Mouse (Mus musculus): ENCODE results near the gene Lrch1.

The Lrch1 gene

DNA sequence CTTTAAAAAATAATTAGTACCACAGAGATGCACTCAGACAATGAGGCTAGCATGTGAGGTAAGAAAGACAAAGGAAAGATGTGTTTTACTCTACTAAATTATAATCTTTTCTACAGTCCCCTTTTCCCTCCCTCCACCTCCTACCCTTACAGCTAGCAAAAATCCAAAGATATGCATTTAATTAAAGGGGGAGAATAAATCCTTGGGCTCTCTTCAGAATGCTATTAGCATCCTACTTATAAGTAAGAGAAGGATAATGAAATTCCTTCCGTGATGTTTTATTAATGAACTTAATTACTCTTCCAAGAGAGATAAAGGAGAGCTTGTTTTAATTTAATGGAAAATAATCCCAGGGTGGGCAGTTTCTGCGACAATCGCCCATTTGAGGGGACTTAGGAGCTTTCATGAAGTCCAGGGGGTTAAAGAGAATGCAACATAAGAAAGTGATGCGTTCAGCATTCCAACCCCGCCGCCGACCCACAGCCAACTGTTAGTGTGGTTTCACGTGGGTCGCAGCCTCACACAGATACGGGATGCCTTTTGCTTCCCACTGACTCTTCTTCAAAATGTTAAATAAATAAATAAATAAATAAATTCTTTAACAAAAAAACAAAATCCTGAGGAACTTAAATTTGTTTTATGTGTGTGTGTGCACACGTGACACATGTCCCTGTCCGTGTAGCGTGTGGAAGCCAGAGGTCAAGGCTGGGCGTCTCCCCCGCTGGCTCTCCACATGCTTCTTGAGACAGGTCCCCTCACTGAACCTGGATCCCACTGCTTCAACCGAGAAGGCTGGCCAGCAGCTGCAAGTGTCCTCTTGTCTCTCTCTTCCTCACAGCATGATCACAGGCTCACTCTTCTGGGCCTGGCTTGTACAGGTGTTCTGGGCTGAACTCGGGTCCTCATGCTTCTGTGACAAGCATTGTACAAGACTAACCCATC lies 132.6 kb downstream of the Lrch1 start:
- DNase-seq (ENCODE audit: low spot score in 2 of 2) = no peak

DNA sequence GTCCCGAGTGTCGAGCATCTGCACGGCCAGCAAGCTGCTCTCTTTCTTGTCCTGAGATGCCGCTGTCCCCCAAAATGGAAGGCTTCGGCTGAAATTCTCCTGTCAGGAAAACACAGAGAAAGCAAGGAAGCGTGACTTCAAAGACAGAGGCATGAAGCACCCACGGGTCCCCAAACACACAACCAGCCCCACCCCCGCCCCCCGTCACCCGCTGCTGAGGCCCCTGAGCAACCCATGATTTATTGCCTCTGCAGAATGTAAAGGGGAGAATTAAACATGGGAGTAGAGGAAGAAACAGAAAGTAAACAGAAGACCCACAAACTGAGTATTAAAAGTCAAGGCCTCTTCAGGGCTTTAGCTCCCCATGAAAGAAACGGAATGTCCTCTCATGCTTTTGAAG lies 136.1 kb downstream of the Lrch1 start:
- DNase-seq (ENCODE audit: low spot score in 2 of 2) = no peak

GRCm38 (mm10) chr14:74801961-74802360 lies 145.7 kb downstream of the Lrch1 start:
- DNase-seq (ENCODE audit: low spot score in 2 of 2) = no peak

GRCm38 (mm10) chr14:74798063-74798890 lies 149.4 kb downstream of the Lrch1 start:
- no peak for DNase-seq (ENCODE audit: low spot score in 2 of 2)

- no peak for DNase-seq (ENCODE audit: low spot score in 2 of 2)
Observed at GRCm38 (mm10) chr14:74797386-74798062, 150.2 kb downstream of the Lrch1 start.

DNA sequence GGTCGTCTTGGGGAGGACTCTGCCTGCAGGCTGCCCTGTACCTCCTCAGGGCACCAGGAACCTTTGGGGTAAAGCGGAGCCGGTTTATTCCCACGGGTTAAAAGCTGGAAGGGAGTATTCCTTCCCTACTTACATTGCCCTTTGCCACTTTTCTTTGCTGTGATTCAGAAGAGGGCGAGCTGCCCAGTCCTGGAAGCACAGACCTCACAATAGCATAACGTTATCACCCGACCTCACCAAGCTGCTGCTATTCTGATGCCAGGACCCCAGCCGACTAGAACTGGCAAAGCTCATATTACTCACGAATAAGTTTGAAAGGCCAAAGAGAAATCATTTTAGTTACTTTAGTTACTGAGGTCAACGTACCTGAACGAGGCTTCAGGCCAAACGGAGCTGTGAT lies 152.7 kb downstream of the Lrch1 start:
- DNase-seq (ENCODE audit: low spot score in 2 of 2) = no peak

- no peak for DNase-seq (ENCODE audit: low spot score in 2 of 2)
Observed at GRCm38 (mm10) chr14:74792793-74793192, 154.9 kb downstream of the Lrch1 start.

GRCm38 (mm10) chr14:74790535-74790934 lies 157.1 kb downstream of the Lrch1 start:
- DNase-seq (ENCODE audit: low spot score in 2 of 2) = no peak

GRCm38 (mm10) chr14:74788766-74789165 lies 158.9 kb downstream of the Lrch1 start:
- no peak for DNase-seq (ENCODE audit: low spot score in 2 of 2)

- DNase-seq (ENCODE audit: low spot score in 2 of 2) = no peak
Observed at GRCm38 (mm10) chr14:74787717-74788116, 160.0 kb downstream of the Lrch1 start.

DNA sequence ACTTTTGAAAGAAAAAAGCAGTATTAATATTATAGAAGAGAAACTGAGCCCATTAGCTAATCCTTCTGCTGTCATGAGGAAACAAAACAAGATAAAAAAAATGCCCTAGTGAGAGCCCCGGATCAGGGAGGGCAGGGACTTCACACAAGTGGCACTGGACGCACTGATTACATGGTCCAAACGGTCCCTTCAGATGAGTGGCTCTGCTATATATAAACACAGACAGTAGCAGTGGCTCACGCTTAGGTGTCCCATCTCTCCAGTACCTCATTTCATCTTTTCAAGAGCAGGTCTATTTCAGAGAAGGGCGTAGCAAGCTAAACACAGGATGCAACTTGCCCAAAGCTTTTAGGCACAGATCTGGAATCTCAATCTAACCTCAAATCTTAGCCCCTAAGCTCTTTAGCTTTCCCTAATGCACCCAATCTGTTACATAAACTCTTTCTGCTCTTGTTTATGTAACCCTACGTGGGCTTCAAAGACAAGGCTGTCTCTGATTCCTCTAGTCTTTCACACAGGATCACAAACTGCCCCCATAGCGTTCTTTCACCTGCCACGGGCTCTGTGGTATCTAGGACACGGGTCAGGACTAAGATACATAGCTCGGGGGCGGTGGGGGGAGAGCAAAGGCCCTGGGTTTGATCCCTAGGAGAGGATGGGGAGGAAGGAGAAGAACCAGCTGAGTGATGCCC lies 163.3 kb downstream of the Lrch1 start:
- no peak for DNase-seq (ENCODE audit: low spot score in 2 of 2)

DNA sequence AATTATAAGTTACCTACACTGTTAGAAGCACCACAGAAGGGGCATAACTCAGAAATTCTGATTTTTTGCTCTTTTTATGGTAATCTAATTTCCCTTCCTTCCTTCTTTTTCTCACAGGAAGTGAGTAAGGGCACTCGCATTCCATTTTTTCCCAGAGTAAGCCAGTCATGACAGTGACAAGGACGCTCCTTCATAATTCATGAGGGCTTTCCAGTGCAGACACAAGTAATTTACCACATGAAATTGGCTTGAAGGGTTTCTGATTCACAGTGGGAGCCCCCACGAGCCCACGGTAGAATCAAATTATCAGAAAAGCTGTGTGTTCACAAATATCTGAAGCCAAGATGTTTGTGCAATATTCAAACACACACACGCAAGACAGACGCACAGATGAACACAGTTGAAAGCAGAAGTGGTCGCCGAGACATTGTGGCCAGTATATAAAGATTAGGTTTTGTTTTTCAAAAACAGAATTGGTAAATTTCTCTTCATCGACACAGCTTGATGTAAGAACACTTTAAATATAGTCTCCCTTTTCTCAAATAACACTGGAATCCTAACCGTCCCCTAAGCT lies 173.5 kb downstream of the Lrch1 start:
- DNase-seq (ENCODE audit: low spot score in 2 of 2) = no peak

DNA sequence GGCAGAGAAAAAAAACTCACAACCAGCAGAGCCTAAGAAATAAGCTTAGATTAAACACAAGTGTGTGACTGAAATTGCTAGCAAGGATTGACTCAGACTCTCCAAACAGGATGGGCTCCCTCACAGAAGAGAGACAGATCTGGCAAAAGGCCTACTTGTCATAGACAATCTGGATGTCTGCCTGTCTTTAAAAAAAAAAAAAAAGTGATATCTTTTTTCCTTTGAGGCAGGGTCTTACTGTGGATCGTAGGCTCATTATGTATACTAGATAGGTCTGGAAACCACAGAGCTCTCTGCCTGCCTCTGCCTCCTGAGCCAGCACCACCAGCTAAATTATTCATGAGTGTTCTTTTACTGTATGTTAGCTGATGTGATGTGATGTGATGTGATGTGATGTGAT lies 179.8 kb downstream of the Lrch1 start:
- no peak for DNase-seq (ENCODE audit: low spot score in 2 of 2)

DNA sequence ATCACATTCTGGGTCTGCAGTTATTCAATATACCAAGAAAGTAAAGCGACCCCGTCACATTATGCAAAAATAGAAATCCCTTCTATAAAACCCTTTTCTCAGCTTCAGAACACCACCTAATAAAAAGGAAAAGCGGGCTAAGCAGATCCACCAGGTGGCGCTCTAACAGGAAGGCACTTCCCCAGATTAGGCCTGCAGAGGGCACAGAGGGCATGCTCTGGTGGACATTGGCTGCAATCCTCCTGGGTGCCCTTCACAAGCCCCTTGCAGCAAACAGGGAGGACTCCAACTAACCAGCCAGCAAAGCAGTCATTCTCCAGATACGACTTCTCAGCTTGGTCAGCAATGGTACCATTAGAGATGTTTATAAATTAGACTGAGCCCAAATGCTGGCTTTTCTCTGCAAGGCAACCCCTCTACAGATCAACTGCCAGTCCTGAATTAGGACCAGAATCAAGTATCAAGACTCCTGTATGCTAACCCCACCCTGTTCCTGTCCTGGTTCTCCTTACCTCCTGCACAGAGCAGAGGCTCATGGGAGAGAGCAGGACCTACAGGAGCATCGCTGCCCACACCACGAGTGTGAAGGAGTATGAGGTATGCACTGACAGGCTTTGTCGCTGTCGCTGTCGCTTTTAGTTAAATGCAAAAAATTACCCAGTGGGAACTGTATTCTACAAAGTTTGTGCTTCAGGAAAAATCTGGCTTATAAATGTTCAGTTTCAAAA lies 183.3 kb downstream of the Lrch1 start:
- DNase-seq (ENCODE audit: low spot score in 2 of 2) = peak; percentile 72 to 92

- peak in 1 of 2 experiments; percentile 21 for DNase-seq (ENCODE audit: low spot score in 2 of 2)
Observed at GRCm38 (mm10) chr14:74736850-74737249, 210.8 kb downstream of the Lrch1 start.

GRCm38 (mm10) chr14:74735471-74735870 lies 212.2 kb downstream of the Lrch1 start:
- DNase-seq (ENCODE audit: low spot score in 2 of 2) = peak in 1 of 2 experiments; percentile 22

- peak in 1 of 2 experiments; percentile 21 for DNase-seq (ENCODE audit: low spot score in 2 of 2)
Observed at GRCm38 (mm10) chr14:74733397-74733796, 214.3 kb downstream of the Lrch1 start.

DNA sequence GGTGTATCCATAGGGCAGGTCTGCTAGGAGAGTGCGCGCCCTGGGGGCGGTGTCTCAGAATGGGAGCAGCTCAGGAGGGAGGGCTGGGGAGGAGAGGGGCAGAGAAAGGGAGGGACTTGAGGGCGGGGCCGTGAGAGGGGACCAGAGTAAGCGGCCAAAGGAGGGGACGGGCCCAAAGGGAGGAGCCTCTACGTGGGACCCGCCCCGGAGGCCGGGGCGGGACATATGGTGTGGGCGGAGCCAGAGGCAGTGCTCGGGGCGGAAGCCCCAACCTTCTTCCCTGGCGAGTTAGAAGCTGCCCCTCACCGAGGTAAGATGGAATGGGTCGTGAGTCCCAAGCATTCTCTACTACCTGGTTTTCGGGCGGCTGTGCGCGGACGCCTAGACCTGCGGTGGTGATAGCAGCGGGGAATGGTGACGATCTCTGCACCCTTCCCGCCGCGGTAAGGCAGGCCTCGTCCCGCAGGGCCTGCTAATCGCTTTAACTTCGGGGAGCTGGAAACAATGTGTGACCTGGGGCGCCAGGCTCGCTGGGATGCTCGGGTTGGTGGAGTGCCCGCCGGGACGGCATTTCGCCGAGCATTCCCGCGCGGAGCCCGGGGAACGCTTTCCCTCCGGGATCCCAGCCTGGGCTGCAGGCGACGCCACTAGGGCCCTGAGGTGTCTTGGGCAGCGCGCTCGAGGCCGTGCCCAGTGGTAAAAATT lies 215.4 kb downstream of the Lrch1 start, which contains the start of gene Esd:
Esd (plus strand) TSS at position 219 of the 705 bp plus-strand sequence.
- DNase-seq (ENCODE audit: low spot score in 2 of 2) = peak; percentile 93 to 94

DNA sequence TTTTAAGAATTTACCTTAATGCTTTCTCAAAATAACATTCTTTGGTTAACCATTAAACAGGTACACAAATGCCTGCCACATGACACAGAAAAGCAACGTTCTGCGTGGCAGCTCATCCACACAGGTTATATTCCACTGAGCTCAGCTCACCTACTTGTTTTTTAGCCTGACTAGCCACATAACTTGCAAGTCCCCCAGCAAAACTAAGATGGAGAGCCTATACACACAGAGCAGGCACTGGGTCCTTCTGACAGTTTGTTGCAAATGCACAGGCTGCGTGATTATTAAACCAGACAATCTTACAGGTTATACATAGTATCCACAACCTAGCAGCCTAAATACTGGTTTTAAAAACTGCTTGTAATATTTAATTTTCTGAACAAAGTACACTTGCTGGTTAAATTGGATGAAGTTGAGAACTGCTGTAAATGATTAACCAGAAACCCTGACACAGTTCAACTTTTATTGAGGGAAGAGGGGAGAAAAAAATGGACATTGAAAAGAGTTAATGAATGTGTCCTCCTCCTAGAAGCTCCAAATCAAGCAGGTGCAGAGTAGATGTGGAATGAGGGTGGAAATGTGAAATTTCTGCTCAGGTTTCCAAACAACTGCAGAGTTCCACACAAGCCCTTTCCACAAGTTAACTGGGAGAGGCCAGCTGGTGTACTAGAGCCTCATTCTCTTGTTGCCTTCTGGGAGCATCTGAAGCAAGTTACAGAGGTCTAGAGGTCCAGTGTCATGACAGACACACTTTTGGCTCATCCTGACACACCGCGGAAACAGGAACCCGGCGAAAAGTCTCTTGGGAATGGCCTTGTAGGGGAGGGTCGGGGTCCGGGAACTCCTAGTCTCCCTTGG lies 216.2 kb downstream of the Lrch1 start:
- peak in 1 of 2 experiments; percentile 37 for DNase-seq (ENCODE audit: low spot score in 2 of 2)
